Mouse (Mus musculus): ENCODE results near the gene Snip1.

DNA sequence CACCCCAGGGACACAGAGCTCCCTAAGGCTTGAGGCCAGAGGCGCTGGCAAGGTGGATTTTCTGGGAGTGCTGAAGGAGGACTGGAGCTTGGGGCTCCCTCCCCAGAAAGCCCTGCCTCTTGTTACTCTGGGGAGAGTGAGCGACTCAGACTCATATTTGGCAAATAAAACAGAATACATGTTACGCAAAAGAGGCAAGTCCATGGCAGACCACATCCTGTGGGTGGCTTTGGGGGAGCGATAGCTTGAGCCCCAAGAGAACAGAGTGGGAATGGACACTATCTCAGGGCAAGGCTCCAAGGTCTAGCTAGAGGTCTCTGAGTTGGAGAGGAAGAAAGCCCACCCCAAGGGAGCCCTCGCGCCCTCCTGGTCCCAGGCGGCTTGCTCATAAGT lies 56.8 kb downstream of the Snip1 start:
- TF ChIP-seq CTCF (IDR thresholded peaks at IDR 0.05; ENCODE audit: low read depth, low read length) (no peak), GATA1 (IDR thresholded peaks at IDR 0.05; ENCODE audit: borderline replicate concordance, low read length) (no peak), GATA2 (IDR thresholded peaks at IDR 0.05; ENCODE audit: borderline replicate concordance, low read depth, low read length) (no peak), POLR2AphosphoS5 (IDR thresholded peaks at IDR 0.05; ENCODE audit: insufficient replicate concordance, low read depth, low read length) (no peak)

Measured in G1E (cell line).